Mouse (Mus musculus): Measurements from ENCODE around the gene Slc44a3. TPM values are rescaled to one million over a fixed set of nuclear protein-coding genes. Genes with fewer than 3 reads are reported as not detected.

The Slc44a3 gene
- polyA plus RNA-seq, 1 experiment from 2014 or later = 15.2 TPM

- 78% methylated on average over 8 of the region's 8 CpGs for WGBS (ENCODE audit: insufficient replicate concordance)
- H3K4me1 ChIP-seq (ENCODE audit: insufficient read depth) = no peaks in the 10 kb centered on the region
- H3K4me2 ChIP-seq (ENCODE audit: low read depth, low read length) = no peak overlapping the region
- no peak overlapping the region for H3K4me3 ChIP-seq (ENCODE audit: low read depth, low read length)
- H3K36me3 ChIP-seq (replicated peaks; ENCODE audit: insufficient read depth, low read length) = no peaks in the 10 kb centered on the region
- DNase-seq (no peak), ATAC-seq (no peak)
- no peak overlapping the region for H3K27ac ChIP-seq (ENCODE audit: low read depth)
- TF ChIP-seq CTCF (IDR thresholded peaks at IDR 0.05; ENCODE audit: low read depth) (no peak), EP300 (IDR thresholded peaks at IDR 0.05; ENCODE audit: low read depth) (no peak)
- H3K27me3 ChIP-seq (ENCODE audit: insufficient read depth, low read length) = no peaks in the 10 kb centered on the region
- H3K9me3 ChIP-seq (ENCODE audit: low read length) = no peaks in the 10 kb centered on the region
- no peak overlapping the region for H3K9ac ChIP-seq (replicated peaks)
Observed at GRCm38 (mm10) chr3:121558861-121559260, 26.7 kb upstream of the Slc44a3 start.

- 39% methylated on average over 7 of the region's 7 CpGs for WGBS (ENCODE audit: insufficient replicate concordance)
- Histone ChIP-seq H3K4me3 (ENCODE audit: low read depth, low read length) (no peak overlapping the region), H3K27ac (ENCODE audit: low read depth) (no peak overlapping the region), H3K4me1 (ENCODE audit: insufficient read depth) (no peaks in the 10 kb centered on the region), H3K36me3 (replicated peaks; ENCODE audit: insufficient read depth, low read length) (no peaks in the 10 kb centered on the region), H3K9ac (replicated peaks) (no peak overlapping the region), H3K4me2 (ENCODE audit: low read depth, low read length) (no peak overlapping the region), H3K27me3 (ENCODE audit: insufficient read depth, low read length) (no peaks in the 10 kb centered on the region), H3K9me3 (ENCODE audit: low read length) (no peaks in the 10 kb centered on the region)
- DNase-seq (no peak), ATAC-seq (peak; percentile 77)
- no peak for TF ChIP-seq EP300 (IDR thresholded peaks at IDR 0.05; ENCODE audit: low read depth)
- no peak for TF ChIP-seq CTCF (IDR thresholded peaks at IDR 0.05; ENCODE audit: low read depth)
Observed at GRCm38 (mm10) chr3:121556304-121556703, 24.1 kb upstream of the Slc44a3 start.

- no peaks in the 10 kb centered on the region for H3K9me3 ChIP-seq (ENCODE audit: low read length)
- no peak for ATAC-seq
Observed at GRCm38 (mm10) chr3:121553294-121553693, 21.1 kb upstream of the Slc44a3 start.

GRCm38 (mm10) chr3:121552723-121553122 lies 20.5 kb upstream of the Slc44a3 start:
- Histone ChIP-seq H3K27ac (ENCODE audit: low read depth) (no peak overlapping the region), H3K4me1 (ENCODE audit: insufficient read depth) (no peaks in the 10 kb centered on the region), H3K36me3 (replicated peaks; ENCODE audit: insufficient read depth, low read length) (no peaks in the 10 kb centered on the region), H3K4me2 (ENCODE audit: low read depth, low read length) (no peak overlapping the region), H3K4me3 (ENCODE audit: low read depth, low read length) (no peak overlapping the region), H3K27me3 (ENCODE audit: insufficient read depth, low read length) (no peaks in the 10 kb centered on the region), H3K9me3 (ENCODE audit: low read length) (no peaks in the 10 kb centered on the region), H3K9ac (replicated peaks) (no peak overlapping the region)
- WGBS (ENCODE audit: insufficient replicate concordance) = 82% methylated on average over 11 of the region's 11 CpGs
- TF ChIP-seq CTCF (IDR thresholded peaks at IDR 0.05; ENCODE audit: low read depth) (no peak), EP300 (IDR thresholded peaks at IDR 0.05; ENCODE audit: low read depth) (no peak)
- ATAC-seq (no peak), DNase-seq (no peak)

More at GRCm38 (mm10) chr3:121553294-121553693, 21.1 kb upstream of the Slc44a3 start:
- Histone ChIP-seq H3K4me2 (ENCODE audit: low read depth, low read length) (no peak overlapping the region), H3K27ac (ENCODE audit: low read depth) (no peak overlapping the region), H3K27me3 (ENCODE audit: insufficient read depth, low read length) (no peaks in the 10 kb centered on the region), H3K9ac (replicated peaks) (no peak overlapping the region), H3K4me3 (ENCODE audit: low read depth, low read length) (no peak overlapping the region), H3K36me3 (replicated peaks; ENCODE audit: insufficient read depth, low read length) (no peaks in the 10 kb centered on the region), H3K4me1 (ENCODE audit: insufficient read depth) (no peaks in the 10 kb centered on the region)
- WGBS (ENCODE audit: insufficient replicate concordance) = 73% methylated on average over 14 of the region's 14 CpGs
- DNase-seq = no peak
- TF ChIP-seq CTCF (IDR thresholded peaks at IDR 0.05; ENCODE audit: low read depth) (no peak), EP300 (IDR thresholded peaks at IDR 0.05; ENCODE audit: low read depth) (no peak)

GRCm38 (mm10) chr3:121550370-121550769 lies 18.2 kb upstream of the Slc44a3 start:
- no peaks in the 10 kb centered on the region for H3K27me3 ChIP-seq (ENCODE audit: insufficient read depth, low read length)
- H3K27ac ChIP-seq (ENCODE audit: low read depth) = no peak overlapping the region
- H3K9ac ChIP-seq (replicated peaks) = no peak overlapping the region
- DNase-seq (peak; percentile 74), ATAC-seq (no peak)
- H3K36me3 ChIP-seq (replicated peaks; ENCODE audit: insufficient read depth, low read length) = no peaks in the 10 kb centered on the region
- no peak overlapping the region for H3K4me2 ChIP-seq (ENCODE audit: low read depth, low read length)
- TF ChIP-seq EP300 (IDR thresholded peaks at IDR 0.05; ENCODE audit: low read depth) = no peak
- TF ChIP-seq CTCF (IDR thresholded peaks at IDR 0.05; ENCODE audit: low read depth) = peak; percentile 81
- no peak overlapping the region for H3K4me3 ChIP-seq (ENCODE audit: low read depth, low read length)
- 0 out of 2 replicates have a peak, but pooled peaks cover 3% of the 10 kb centered on the region for H3K4me1 ChIP-seq (ENCODE audit: insufficient read depth)
- WGBS (ENCODE audit: insufficient replicate concordance) = 11% methylated on average over 1 of the region's 1 CpGs
- no peaks in the 10 kb centered on the region for H3K9me3 ChIP-seq (ENCODE audit: low read length)

- 23% methylated on average over 15 of the region's 15 CpGs for whole genome bisulfite sequencing (ENCODE audit: insufficient replicate concordance)
- Histone ChIP-seq H3K9me3 (ENCODE audit: low read length) (no peaks in the 10 kb centered on the region), H3K27me3 (ENCODE audit: insufficient read depth, low read length) (no peaks in the 10 kb centered on the region), H3K4me2 (ENCODE audit: low read depth, low read length) (peak overlapping the region; percentile 55), H3K27ac (ENCODE audit: low read depth) (peak overlapping the region; percentile 63), H3K9ac (replicated peaks) (no peak overlapping the region), H3K36me3 (replicated peaks; ENCODE audit: insufficient read depth, low read length) (no peaks in the 10 kb centered on the region), H3K4me1 (ENCODE audit: insufficient read depth) (0 out of 2 replicates have a peak, but pooled peaks cover 3% of the 10 kb centered on the region), H3K4me3 (ENCODE audit: low read depth, low read length) (peak overlapping the region; percentile 26; the same call in 1 of the 2 replicates)
- TF ChIP-seq CTCF (IDR thresholded peaks at IDR 0.05; ENCODE audit: low read depth) (no peak), EP300 (IDR thresholded peaks at IDR 0.05; ENCODE audit: low read depth) (peak; percentile 19; the same call in 1 of the 2 replicates)
- DNase-seq (peak; percentile 29), ATAC-seq (peak; percentile 55)
Observed at GRCm38 (mm10) chr3:121547851-121548624, 15.8 kb upstream of the Slc44a3 start.

Data from liver, postnatal 0 days (tissue).